Mouse (Mus musculus): Measurements from ENCODE around the gene Tmtc1.

Gene Tmtc1

GRCm38 (mm10) chr6:148328928-148329327 is 115.3 kb downstream of the Tmtc1 start:
- in situ Hi-C loops (cut with MboI; ENCODE audit: low sequenced_read_pairs), result no loop called here

- in situ Hi-C loops (cut with MboI; ENCODE audit: low sequenced_read_pairs), result no loop called here
Measured at GRCm38 (mm10) chr6:148328130-148328529, 116.1 kb downstream of the Tmtc1 start.

DNA sequence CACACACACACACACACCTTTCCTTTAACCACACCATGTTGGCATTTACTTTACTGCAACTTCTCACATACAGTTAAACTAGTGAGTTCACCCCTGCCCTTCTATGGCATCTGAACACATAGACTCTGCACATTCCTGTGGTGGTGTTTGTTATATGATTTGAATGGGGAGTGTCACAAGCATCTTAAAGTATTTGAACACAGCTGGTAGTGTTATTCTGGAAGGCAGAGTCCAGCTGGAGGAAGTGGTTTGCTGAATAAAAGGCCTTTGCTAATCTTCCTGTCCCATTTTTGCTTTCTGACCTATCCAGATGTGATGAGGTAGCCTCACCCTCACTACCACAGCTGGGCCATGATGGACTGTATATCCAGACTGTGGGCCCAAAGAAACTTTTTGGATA is 125.5 kb downstream of the Tmtc1 start:
- in situ Hi-C loops (cut with MboI; ENCODE audit: low sequenced_read_pairs), result no loop called here

DNA sequence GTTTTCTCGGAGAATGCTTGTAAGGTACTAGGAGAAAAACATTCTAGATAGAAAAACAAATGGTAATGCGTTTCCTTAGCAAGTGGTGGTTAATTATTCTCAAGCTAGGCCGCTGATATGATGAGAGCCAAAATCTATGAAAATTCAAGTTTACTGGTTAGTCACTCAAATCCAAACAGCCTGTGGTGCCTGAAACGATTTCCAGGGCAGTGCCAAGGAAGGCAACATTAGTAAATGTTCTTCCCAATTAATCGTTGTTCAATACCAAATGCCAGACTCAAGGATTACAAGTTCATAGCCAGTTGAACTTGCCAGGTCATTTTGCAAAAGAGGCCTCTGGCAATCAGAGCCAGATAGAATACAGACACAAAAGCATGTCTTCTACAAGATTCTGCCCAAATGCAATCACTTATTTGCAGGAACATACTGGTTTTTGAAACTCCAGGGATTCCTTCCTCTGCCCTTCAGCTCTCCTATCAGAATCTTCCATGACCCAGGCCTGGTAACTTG is 128.6 kb downstream of the Tmtc1 start:
- in situ Hi-C loops (cut with MboI; ENCODE audit: low sequenced_read_pairs), result no loop called here

DNA sequence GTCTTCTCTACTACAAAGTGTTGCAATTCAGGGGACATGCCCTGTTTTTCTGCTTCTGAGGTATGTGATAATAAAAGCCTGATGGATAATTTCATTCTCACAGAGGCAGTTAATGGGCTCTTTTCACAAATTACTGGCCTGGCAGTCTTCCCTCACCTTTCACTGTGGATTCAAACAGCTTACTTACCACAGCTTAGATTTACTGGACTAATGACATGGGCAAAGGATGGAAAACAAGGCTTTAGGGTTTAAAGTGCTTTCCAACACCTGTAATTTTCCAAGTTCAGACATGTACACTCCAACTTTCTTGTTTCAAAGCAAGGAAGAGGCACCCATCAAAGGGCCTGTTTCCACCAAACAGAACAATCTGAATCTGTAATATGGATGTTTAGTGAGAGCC is 129.1 kb downstream of the Tmtc1 start:
- in situ Hi-C loops (cut with MboI; ENCODE audit: low sequenced_read_pairs), result no loop called here

GRCm38 (mm10) chr6:148310981-148311380 is 133.2 kb downstream of the Tmtc1 start:
- in situ Hi-C loops (cut with MboI; ENCODE audit: low sequenced_read_pairs), result no loop called here

- in situ Hi-C loops (cut with MboI; ENCODE audit: low sequenced_read_pairs), result no loop called here
Measured at GRCm38 (mm10) chr6:148305821-148306220, 138.4 kb downstream of the Tmtc1 start.

- in situ Hi-C loops (cut with MboI; ENCODE audit: low sequenced_read_pairs), result no loop called here
Measured at GRCm38 (mm10) chr6:148305191-148305590, 139.0 kb downstream of the Tmtc1 start.

DNA sequence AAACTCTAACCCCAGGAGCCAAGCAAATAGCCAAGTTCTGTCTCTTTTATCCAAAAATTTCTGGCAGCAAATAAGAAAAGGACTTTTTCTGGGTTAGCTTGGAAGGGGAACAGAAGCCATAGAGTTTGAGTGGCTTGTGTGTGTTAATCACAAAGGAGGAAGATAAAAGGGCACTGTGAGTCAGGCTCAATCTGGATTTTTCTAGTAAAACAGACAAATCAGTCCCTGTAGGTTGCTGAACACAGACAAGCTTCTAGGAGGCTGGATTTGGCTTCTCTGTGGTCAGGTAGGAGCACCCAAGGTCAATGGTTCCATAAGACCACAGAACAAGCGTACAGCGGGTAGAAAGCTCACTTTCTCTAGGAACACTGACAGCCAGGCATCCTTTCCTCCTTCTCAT is 141.9 kb downstream of the Tmtc1 start:
- in situ Hi-C loops (cut with MboI; ENCODE audit: low sequenced_read_pairs), result no loop called here

GRCm38 (mm10) chr6:148297086-148297485 is 147.1 kb downstream of the Tmtc1 start:
- in situ Hi-C loops (cut with MboI; ENCODE audit: low sequenced_read_pairs), result no loop called here

DNA sequence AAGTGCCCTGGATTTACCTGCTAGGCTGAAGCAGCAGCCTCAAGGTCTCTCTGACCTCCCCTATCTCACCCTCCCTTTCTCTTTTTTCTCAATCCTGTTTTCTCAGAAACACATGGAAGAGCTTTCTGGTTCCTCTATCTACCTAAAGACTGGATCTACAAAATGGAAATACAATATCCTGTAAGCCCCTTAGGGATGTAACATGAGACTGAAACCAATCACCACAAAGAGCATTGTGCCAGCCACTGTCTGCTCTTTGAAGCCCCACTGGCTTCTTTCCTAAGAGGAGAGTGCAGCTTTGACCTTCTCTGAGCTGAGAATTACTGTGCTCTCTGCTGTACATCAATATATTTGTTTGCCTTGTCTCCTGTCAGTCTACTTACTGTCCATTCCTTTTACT is 147.8 kb downstream of the Tmtc1 start:
- in situ Hi-C loops (cut with MboI; ENCODE audit: low sequenced_read_pairs), result no loop called here

- in situ Hi-C loops (cut with MboI; ENCODE audit: low sequenced_read_pairs), result no loop called here
Measured at GRCm38 (mm10) chr6:148294506-148294905, 149.7 kb downstream of the Tmtc1 start.

DNA sequence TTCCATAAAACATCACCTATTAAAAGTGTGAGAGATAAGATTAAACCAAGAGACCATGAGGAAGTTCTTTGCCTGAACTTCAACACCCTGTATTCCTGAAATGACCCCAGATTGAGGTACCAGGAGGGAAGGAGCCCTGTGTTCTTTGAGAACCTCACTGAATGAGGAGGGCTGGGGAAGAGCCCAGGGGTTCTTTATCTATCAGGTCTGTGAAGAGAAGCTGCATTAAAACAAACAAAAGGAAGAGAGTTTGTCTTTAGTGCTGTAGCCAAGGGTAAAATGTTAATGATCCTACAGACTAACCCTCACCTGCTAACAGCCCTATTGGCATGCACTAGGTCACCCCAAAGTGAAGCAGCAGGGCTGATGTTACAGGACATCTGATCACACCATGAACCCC is 153.3 kb downstream of the Tmtc1 start:
- in situ Hi-C loops (cut with MboI; ENCODE audit: low sequenced_read_pairs), result no loop called here

GRCm38 (mm10) chr6:148283224-148283881 is 160.8 kb downstream of the Tmtc1 start:
- in situ Hi-C loops (cut with MboI; ENCODE audit: low sequenced_read_pairs), result no loop called here

GRCm38 (mm10) chr6:148279240-148279639 is 164.9 kb downstream of the Tmtc1 start:
- in situ Hi-C loops (cut with MboI; ENCODE audit: low sequenced_read_pairs), result no loop called here

- in situ Hi-C loops (cut with MboI; ENCODE audit: low sequenced_read_pairs), result no loop called here
Measured at GRCm38 (mm10) chr6:148276418-148276817, 167.8 kb downstream of the Tmtc1 start.

DNA sequence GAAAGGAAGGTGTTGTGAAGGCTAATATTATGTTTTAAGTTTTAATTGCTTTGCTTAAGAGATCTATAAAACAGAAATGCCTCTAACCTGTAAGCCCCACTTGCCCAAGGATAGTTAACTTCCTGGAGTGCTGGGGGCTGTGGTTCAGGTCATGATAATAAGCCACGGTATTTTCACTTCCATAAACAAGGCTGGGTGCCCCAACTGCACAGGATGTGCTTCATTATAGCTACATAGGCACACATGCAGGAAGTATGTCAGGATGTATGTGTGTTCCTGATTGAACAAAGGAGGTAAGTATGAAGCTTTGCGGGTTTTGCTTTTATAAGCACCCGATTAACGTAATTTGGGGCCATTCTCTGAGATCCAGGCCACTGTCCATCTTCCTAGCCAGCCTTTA is 169.1 kb downstream of the Tmtc1 start:
- in situ Hi-C loops (cut with MboI; ENCODE audit: low sequenced_read_pairs), result no loop called here

DNA sequence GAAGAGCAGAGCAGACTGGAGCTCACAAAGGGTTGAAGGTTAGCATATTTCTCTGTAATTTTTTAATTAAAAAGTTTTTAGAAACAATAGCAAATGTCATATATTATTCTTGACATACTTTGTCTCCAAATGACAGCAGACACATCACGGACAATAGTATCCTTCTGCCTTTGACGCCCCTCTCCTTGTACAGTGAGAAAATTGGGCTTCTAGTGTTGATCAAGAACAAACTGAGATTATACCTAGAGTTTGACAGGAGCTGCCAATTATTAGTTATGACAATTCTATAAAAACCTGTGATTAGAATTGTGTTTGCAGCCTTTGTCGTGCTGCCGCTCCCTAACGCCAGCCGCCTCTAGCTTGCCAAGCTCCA is 183.5 kb downstream of the Tmtc1 start:
- in situ Hi-C loops (cut with MboI; ENCODE audit: low sequenced_read_pairs), result no loop called here

- in situ Hi-C loops (cut with MboI; ENCODE audit: low sequenced_read_pairs), result no loop called here
Measured at GRCm38 (mm10) chr6:148259979-148260728, 184.0 kb downstream of the Tmtc1 start.

DNA sequence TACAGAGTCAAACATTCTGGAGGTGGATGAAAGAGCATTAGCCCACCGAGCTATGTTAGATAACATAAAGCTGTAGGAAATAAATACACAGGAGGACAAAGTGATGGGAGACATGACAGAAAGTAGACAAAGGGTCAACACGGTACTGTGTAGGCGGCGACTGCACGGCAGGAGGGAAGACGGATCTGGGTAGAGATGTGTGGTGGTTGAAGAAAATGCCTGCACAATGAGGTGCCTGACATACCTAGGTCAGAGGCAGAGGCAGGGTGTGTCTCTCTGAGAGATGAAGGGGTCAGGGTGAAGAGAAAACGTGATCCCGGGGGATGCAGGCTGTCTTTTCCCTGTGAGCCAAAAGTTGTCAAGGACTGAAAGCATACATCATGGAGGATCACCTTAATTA is 185.1 kb downstream of the Tmtc1 start:
- in situ Hi-C loops (cut with MboI; ENCODE audit: low sequenced_read_pairs), result no loop called here

DNA sequence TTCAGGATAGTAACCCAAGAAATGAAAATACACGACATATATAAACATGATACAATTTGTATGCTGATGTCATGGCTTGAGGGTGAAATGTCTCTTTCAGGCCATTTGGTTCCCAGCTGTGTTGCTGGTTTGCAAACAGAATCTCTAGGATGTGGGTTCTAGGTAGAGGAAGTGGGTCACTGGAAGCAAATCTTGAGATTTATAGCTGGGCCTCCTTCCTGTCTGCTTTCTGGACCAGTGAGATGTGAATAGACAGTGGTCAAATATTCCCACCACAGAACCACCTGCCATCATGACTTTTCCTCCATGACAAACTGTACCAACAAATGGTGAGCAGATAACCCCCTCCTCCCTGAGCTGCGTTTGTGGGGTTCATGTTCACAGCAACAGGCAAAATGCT is 186.4 kb downstream of the Tmtc1 start:
- in situ Hi-C loops (cut with MboI; ENCODE audit: low sequenced_read_pairs), result no loop called here

DNA sequence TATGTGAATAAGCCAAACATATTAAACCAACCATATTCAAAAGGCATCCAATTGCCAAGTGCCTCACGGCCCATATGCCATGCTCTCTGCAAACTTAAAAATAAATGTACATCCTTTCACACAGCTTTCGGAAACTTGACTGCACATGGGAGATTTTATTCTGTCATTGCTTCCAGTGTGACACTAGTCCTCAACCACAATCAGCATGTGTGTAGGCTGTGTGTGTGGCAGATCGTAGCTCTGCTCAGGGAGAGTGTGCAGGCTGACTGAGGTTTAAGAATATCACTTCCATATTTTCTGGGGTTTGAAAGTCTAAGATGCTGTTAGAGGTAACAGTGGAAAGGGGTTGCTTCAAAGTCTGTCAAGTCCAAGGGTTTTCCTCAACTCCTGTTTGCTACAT is 188.1 kb downstream of the Tmtc1 start:
- in situ Hi-C loops (cut with MboI; ENCODE audit: low sequenced_read_pairs), result no loop called here

Data from CH12F3 (cell line).